Mouse (Mus musculus) retina, adult 2 months (tissue): ENCODE data around the gene Traf3.

ENCODE experiments used
- DNase-seq: peaks from one replicate; pipeline ENCODE4 v3.0.0-alpha.2; 2012; ENCODE audit warnings: low read depth, low spot score

Traf3 gene

DNA sequence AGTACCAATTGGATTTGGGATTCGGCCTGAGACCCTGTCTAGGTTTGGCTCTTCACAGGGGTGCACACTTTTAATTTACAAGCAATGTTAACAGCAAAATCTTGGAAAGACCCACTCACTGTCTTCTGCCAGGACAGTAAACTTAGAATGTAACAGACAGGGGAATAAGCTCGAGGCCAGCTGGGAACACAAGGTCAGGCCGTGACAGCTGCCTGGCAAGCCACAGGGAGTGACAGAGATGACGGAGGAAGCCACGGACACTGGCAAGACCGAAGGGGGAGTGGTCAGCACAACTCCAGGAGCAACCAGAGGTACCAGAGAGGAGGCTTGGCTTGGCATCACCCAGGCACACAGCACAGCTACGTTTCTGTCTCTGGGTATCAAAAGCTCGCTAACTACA is 140.7 kb downstream of the Traf3 start:
- no peak for DNase-seq

DNA sequence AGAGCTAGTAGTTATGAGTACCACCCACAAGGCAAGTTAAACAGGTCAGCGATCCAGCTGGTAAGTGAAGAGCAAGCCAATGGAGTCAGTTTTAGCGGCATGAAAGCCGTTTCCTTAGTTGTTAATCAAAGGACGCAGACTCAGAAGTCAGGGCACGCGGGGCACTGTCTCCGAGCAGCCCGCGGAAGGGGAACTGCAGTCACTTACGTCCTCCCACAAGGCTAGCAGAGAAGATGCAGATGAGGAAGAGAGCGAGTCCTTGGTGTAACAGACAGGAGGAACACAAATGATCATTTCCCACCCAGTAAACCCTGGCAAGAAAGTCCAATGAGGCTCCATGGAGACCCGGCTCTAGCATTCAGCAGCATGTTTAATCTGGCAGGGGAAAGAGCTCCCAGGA is 143.1 kb downstream of the Traf3 start:
- no peak for DNase-seq

GRCm38 (mm10) chr12:111309931-111310330 is 143.8 kb downstream of the Traf3 start:
- no peak for DNase-seq

DNA sequence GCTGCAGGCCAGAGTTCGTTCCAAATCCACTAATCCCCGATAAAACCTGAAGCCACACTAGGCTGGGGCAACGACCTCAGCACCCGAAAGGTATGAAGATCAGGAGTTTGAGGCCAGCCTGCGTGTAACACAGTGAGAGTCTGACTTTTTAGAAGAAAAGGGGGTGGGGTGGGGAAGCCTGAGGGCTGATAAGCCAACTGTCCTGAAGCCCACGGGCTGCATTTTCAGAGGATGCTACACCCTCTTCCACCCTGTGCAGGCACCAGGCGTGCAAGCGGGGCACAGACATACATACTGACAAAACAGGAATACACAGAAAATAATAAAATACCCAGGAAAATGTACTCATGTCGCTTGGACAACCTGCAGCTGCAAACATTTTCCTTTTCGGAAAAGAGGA is 145.6 kb downstream of the Traf3 start:
- no peak for DNase-seq

GRCm38 (mm10) chr12:111314273-111314672 is 148.1 kb downstream of the Traf3 start:
- no peak for DNase-seq
